15 mouse cellular contexts compared by ENCODE assay signal in genomic region chr5:103373089-103373488, GRCm38 (mm10).
"Had no signal": no experiment of that assay in that cellular context is flagged by ENCODE, and none has a peak within 500 bp of the region (broad histone marks: within the 10 kb centered on the region; RNA-seq: fewer than 3 reads in every experiment).

No protein-coding gene starts in this region.

- H3K4me1 ChIP-seq: limb, embryonic 10.5 days; liver, embryonic 12.5 days had no signal

- H3K27ac ChIP-seq: limb, embryonic 10.5 days; limb, embryonic 13.5 days; liver, embryonic 12.5 days; lung, embryonic 15.5 days had no signal

- H3K4me3 ChIP-seq: limb, embryonic 10.5 days; limb, embryonic 13.5 days; liver, embryonic 12.5 days; lung, embryonic 15.5 days had no signal

- DNase-seq: kidney, adult 8-10 months; kidney, postnatal 14 days; liver; lung, postnatal 14 days; lung, postnatal 4 days; midbrain, embryonic 14.5 days; thymus, adult 2 months; thymus, postnatal 14 days; thymus, postnatal 4 days had no signal

- H3K36me3 ChIP-seq: limb, embryonic 10.5 days; limb, embryonic 13.5 days; liver, embryonic 12.5 days; lung, embryonic 15.5 days had no signal

- H3K9ac ChIP-seq: limb, embryonic 13.5 days; liver, embryonic 12.5 days; lung, embryonic 15.5 days had no signal

- ATAC-seq: intestine, postnatal 0 days; liver, embryonic 12.5 days had no signal

- H3K9me3 ChIP-seq: limb, embryonic 10.5 days; limb, embryonic 13.5 days; liver, embryonic 12.5 days; lung, embryonic 15.5 days had no signal

- H3K4me2 ChIP-seq: limb, embryonic 13.5 days; liver, embryonic 12.5 days; lung, embryonic 15.5 days; midbrain, embryonic 11.5 days had no signal

- H3K27me3 ChIP-seq: limb, embryonic 13.5 days; lung, embryonic 15.5 days had no signal
